Mouse (Mus musculus) leukemia stem cell, adult 10-12 weeks (primary cell): ENCODE results near the gene Olfr617. TPM values are rescaled to one million over a fixed set of nuclear protein-coding genes. Genes with fewer than 3 reads are reported as not detected.

ENCODE experiments used
- polyA plus RNA-seq: library from polyadenylated mRNA; stranded (reverse); fragments of >175 nt; gene quantifications from 2 replicates; pipeline ENCODE4 v1.2.3, GENCODE M21; 2012; ENCODE audit warnings: low replicate concordance

Olfr617 gene
- not detected in 2 replicates for polyA plus RNA-seq

GRCm38 (mm10) chr7:103572761-103573160 lies at the start of gene Olfr617:
Gene Olfr617, plus strand, starts transcription at chr7:103573061.

GRCm38 (mm10) chr7:103542617-103543016 lies 30.2 kb upstream of the Olfr617 start, which contains the start of gene Olfr612:
Gene Olfr612, minus strand, starts transcription at chr7:103542717.

GRCm38 (mm10) chr7:103547774-103548173 lies 25.1 kb upstream of the Olfr617 start, which contains the start of gene Olfr613:
Gene Olfr613, plus strand, starts transcription at chr7:103548074.

GRCm38 (mm10) chr7:103555779-103556178 lies 17.1 kb upstream of the Olfr617 start, which contains the start of gene Olfr615:
Gene Olfr615, plus strand, starts transcription at chr7:103556079.

GRCm38 (mm10) chr7:103569043-103569442 lies 3.8 kb upstream of the Olfr617 start, which contains the start of gene Olfr616:
Gene Olfr616, minus strand, starts transcription at chr7:103569143.

GRCm38 (mm10) chr7:103589803-103590202 lies 16.9 kb downstream of the Olfr617 start, which contains the start of gene Olfr618:
Gene Olfr618, plus strand, starts transcription at chr7:103590103.

GRCm38 (mm10) chr7:103600275-103600674 lies 27.4 kb downstream of the Olfr617 start, which contains the start of gene Olfr619:
Gene Olfr619, plus strand, starts transcription at chr7:103600575.

GRCm38 (mm10) chr7:103612434-103612833 lies 39.6 kb downstream of the Olfr617 start, which contains the start of gene Olfr620:
Gene Olfr620, minus strand, starts transcription at chr7:103612534.

Other genes with a start within 250 kb of the Olfr617 start
- not detected in 2 replicates for gene Olfr598, start 249.5 kb upstream of the Olfr617 start, polyA plus RNA-seq
- gene Olfr599, start 237.1 kb upstream of the Olfr617 start, polyA plus RNA-seq, result not detected in 2 replicates
- gene Olfr600, start 223.4 kb upstream of the Olfr617 start, polyA plus RNA-seq, result 0.05 TPM in 1 of 2 replicates, not detected in the other
- gene Olfr601, start 210.4 kb upstream of the Olfr617 start, polyA plus RNA-seq, result not detected in 2 replicates
- gene Olfr603, start 186.9 kb upstream of the Olfr617 start, polyA plus RNA-seq, result not detected in 2 replicates
- not detected in 2 replicates for gene Usp17lc, start 158.0 kb upstream of the Olfr617 start, polyA plus RNA-seq
- gene Olfr605, start 127.6 kb upstream of the Olfr617 start, polyA plus RNA-seq, result not detected in 2 replicates
- not detected in 2 replicates for gene Olfr606, start 124.0 kb upstream of the Olfr617 start, polyA plus RNA-seq
- not detected in 2 replicates for gene Olfr607, start 108.9 kb upstream of the Olfr617 start, polyA plus RNA-seq
- gene Olfr608, start 103.2 kb upstream of the Olfr617 start, polyA plus RNA-seq, result not detected in 2 replicates
- not detected in 2 replicates for gene Olfr609, start 75.0 kb upstream of the Olfr617 start, polyA plus RNA-seq
- not detected in 2 replicates for gene Olfr610, start 60.9 kb upstream of the Olfr617 start, polyA plus RNA-seq
- not detected in 2 replicates for gene Olfr611, start 52.2 kb upstream of the Olfr617 start, polyA plus RNA-seq
- gene Olfr612, start 30.3 kb upstream of the Olfr617 start, polyA plus RNA-seq, result not detected in 2 replicates
- gene Olfr613, start 25.0 kb upstream of the Olfr617 start, polyA plus RNA-seq, result not detected in 2 replicates
- not detected in 2 replicates for gene Olfr615, start 17.0 kb upstream of the Olfr617 start, polyA plus RNA-seq
- not detected in 2 replicates for gene Olfr616, start 3.9 kb upstream of the Olfr617 start, polyA plus RNA-seq
- gene Olfr618, start 17.0 kb downstream of the Olfr617 start, polyA plus RNA-seq, result not detected in 2 replicates
- gene Olfr619, start 27.5 kb downstream of the Olfr617 start, polyA plus RNA-seq, result not detected in 2 replicates
- not detected in 2 replicates for gene Olfr620, start 39.5 kb downstream of the Olfr617 start, polyA plus RNA-seq
- not detected in 2 replicates for gene Olfr622, start 69.6 kb downstream of the Olfr617 start, polyA plus RNA-seq
- gene Olfr623, start 90.6 kb downstream of the Olfr617 start, polyA plus RNA-seq, result not detected in 2 replicates
- not detected in 2 replicates for gene Olfr624, start 98.1 kb downstream of the Olfr617 start, polyA plus RNA-seq
- gene Olfr625-ps1, start 109.7 kb downstream of the Olfr617 start, polyA plus RNA-seq, result not detected in 2 replicates
- not detected in 2 replicates for gene Olfr243, start 141.6 kb downstream of the Olfr617 start, polyA plus RNA-seq
- gene Olfr628, start 157.3 kb downstream of the Olfr617 start, polyA plus RNA-seq, result not detected in 2 replicates
- gene Olfr629, start 171.9 kb downstream of the Olfr617 start, polyA plus RNA-seq, result not detected in 2 replicates
- gene Olfr630, start 184.3 kb downstream of the Olfr617 start, polyA plus RNA-seq, result not detected in 2 replicates
- gene Olfr69, start 198.5 kb downstream of the Olfr617 start, polyA plus RNA-seq, result not detected in 2 replicates
- not detected in 2 replicates for gene Olfr68, start 206.6 kb downstream of the Olfr617 start, polyA plus RNA-seq
- not detected in 2 replicates for gene Olfr67, start 218.8 kb downstream of the Olfr617 start, polyA plus RNA-seq
- 68.2 and 1,476 TPM in 2 replicates for gene Hbb-bt, start 240.9 kb downstream of the Olfr617 start, polyA plus RNA-seq